Mouse (Mus musculus): ENCODE measurements around the gene Add3. TPM values are rescaled to one million over a fixed set of nuclear protein-coding genes. Genes with fewer than 3 reads are reported as not detected.
A peak's percentile ranks its signal among the peaks of the same experiment; 100 is the strongest.

Gene Add3
- 10 to 100 TPM; 84.4 to 86.9 TPM for total RNA-seq (2021)
- long read RNA-seq, experiment 1, full-length matches to known transcripts, result 78 of 104 reads
- long read RNA-seq, experiment 1, partial matches to known transcripts, result 12 of 104 reads
- long read RNA-seq, experiment 1, other reads (novel, unspliced or antisense), result 14 of 104 reads
- long read RNA-seq, experiment 2, full-length matches to known transcripts, result 99 of 111 reads
- long read RNA-seq, experiment 2, partial matches to known transcripts, result 4 of 111 reads
- long read RNA-seq, experiment 2, other reads (novel, unspliced or antisense), result 8 of 111 reads

DNA sequence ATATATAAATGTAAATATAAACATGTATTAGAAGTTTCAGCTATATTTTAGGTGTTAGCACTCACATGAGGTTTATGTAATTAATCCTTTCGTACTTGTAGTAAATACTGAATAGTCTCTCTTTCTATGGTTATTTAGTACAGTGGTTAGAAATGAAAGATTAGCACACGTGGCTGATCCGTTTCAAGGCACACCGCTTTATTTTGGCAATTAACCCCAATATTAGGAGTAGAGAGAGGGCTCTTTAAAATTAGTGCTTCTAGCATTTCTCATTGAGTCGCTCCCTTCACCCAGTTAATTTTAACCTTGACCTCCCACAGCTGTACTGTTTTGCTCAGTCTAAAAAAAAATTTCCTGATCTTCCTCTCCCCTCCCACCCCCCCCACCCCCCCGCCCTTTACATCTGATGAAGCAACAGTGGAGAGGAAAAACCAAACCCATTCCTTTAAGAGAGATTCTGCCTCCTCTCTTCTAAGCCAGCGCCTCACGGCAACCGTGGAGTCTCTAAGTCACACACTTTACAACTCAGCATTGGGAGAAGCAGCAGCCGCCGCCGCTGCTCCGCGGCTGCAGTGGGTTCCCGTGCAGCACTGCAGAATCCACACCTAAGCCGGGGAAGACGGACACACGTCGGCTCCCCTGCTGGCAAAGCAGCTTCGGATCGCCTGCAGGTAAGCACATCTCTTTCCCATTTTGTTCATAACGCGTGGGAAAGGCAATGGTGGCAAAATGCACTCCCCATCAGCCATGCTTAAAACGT is at the start of gene Add3:
Gene Add3 (plus strand): TSS at position 400 of the 760 bp plus-strand sequence.
- peak; percentile 64 to 74 for DNase-seq (ENCODE audit: extremely low spot score in 1 of 2, low spot score in 2 of 2)
- intact Hi-C loops (cut with DNase I), result loop anchor here (2.0 to 5.0 kb wide), 7 partner anchors 33 to 133 kb away; partner anchors contain the start of gene Xpnpep1
- Histone ChIP-seq H3K27ac (peak within 1 kb of the TSS; percentile 94), H3K4me3 (peak within 1 kb of the TSS; percentile 83)
- TF ChIP-seq CTCF (IDR thresholded peaks at IDR 0.05), result no peak

GRCm38 (mm10) chr19:53090677-53091076 is 49.6 kb upstream of the Add3 start:
- Histone ChIP-seq H3K27ac (no peak overlapping the region), H3K4me3 (no peak overlapping the region)
- intact Hi-C loops (cut with DNase I), result no loop called here
- DNase-seq (ENCODE audit: extremely low spot score in 1 of 2, low spot score in 2 of 2), result no peak
- TF ChIP-seq CTCF (IDR thresholded peaks at IDR 0.05), result no peak

GRCm38 (mm10) chr19:53092251-53092650 is 48.0 kb upstream of the Add3 start:
- Histone ChIP-seq H3K4me3 (no peak overlapping the region), H3K27ac (no peak overlapping the region)
- no peak for DNase-seq (ENCODE audit: extremely low spot score in 1 of 2, low spot score in 2 of 2)
- intact Hi-C loops (cut with DNase I), result no loop called here
- TF ChIP-seq CTCF (IDR thresholded peaks at IDR 0.05), result no peak

DNA sequence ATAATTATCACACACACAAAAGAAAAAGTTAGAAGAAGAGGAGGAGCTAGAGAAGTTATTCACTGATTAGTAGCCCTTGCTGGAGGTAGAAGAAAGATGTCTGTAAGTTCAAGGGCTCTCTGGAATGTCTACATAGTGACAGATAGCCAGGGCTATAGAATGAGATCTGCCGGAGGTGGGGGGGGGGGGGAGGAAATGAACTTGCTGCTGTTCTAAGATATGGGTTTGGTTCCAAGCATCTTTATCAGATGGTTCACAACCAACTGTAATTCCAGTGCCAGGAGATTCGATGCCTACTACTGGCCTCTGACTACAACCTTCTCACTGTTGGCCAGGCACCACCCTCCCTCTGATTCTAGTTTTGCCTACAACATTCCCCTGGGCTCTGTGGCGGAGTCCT is 46.9 kb upstream of the Add3 start:
- no peak for DNase-seq (ENCODE audit: extremely low spot score in 1 of 2, low spot score in 2 of 2)
- Histone ChIP-seq H3K4me3 (no peak overlapping the region), H3K27ac (no peak overlapping the region)
- TF ChIP-seq CTCF (IDR thresholded peaks at IDR 0.05), result no peak
- intact Hi-C loops (cut with DNase I), result no loop called here

- TF ChIP-seq CTCF (IDR thresholded peaks at IDR 0.05), result no peak
- H3K27ac ChIP-seq, result no peak overlapping the region
- intact Hi-C loops (cut with DNase I), result no loop called here
- no peak overlapping the region for H3K4me3 ChIP-seq
- DNase-seq (ENCODE audit: extremely low spot score in 1 of 2, low spot score in 2 of 2), result no peak
Observed at GRCm38 (mm10) chr19:53094684-53095083, 45.6 kb upstream of the Add3 start.

DNA sequence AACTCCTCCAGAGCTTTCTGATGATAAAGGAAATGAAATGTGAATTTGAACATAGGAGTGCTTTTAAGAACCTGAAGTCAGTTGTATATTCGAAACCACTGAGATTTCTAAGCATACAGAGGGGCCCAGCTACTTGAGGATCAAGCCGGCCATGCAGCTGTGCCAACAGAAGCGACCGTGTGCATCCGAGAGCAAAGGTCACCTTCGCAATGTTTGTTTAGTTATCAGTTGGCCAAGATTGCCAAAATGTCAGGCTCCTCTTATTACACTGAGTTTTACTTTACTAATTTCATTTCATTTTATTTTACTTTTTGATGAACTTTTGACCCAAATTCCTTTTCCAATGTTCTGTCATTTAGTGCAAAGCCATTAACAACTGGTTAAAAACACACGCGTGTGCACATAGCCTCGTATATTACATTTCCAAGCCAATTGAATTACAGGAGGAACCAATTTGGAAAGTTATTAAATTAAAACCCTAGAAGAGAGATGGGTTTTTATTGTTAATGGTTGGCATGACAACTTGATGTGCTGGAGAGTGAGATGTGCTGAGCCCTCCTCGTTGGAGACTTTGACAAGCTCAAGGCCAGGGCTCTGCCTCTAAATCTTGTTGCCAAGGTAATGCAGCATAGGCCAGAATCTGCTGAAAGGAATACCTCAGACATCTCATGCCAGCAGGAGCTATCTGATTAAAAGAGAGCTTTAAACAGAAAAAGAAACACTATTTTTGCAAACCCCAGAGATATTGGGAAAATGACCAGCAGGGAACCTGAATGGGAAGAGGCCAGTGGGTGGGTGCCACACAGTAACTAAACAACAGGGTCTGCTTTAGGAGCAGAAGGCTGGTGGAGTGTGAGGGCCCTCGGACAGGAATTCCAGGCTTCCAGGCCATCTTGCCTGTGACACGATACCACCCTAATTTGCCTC is 38.6 kb upstream of the Add3 start:
- intact Hi-C loops (cut with DNase I), result no loop called here
- no peak for TF ChIP-seq CTCF (IDR thresholded peaks at IDR 0.05)
- H3K27ac ChIP-seq, result no peak overlapping the region
- H3K4me3 ChIP-seq, result no peak overlapping the region
- DNase-seq (ENCODE audit: extremely low spot score in 1 of 2, low spot score in 2 of 2), result no peak

DNA sequence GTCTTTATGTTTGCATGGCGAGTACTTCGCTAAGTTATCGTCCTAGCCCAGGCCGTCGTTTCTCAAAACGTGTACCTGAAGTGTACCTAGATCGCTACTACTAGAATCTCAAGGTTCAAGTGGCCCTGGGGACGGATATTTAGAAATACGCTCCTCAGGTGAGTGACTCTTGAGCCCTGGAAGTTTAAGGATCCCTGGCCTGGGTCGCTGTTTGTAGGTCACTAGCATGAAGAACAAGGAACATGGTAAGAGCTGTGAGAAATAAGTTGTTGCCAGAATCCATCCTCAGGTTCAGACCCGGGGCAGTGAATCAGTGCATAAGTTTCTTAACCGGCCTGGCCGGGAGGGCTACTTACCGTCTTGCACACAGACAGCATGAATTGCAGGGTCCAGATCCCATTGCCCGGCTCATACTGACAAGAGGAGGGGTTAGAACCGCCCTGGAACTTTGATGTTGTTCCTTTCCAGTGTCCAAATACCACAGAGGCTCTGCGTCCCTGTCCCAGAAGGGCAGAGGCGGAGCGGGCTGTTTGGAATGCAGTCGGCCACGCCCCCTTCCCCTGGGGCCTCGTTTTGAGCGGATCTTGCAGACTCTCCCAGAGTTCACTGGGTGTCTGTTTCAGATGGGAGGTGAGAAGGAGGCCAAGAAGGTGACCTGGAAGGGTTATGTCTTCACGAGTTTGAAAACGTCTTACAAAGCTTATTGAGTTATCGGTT is 34.7 kb upstream of the Add3 start:
- peak in 1 of 2 experiments; percentile 14 for DNase-seq (ENCODE audit: extremely low spot score in 1 of 2, low spot score in 2 of 2)
- no peak overlapping the region for H3K4me3 ChIP-seq
- intact Hi-C loops (cut with DNase I), result loop anchor here (2.0 kb wide), 1 partner anchor 35 kb away; the partner anchor contains the start of gene Add3
- H3K27ac ChIP-seq, result no peak overlapping the region
- TF ChIP-seq CTCF (IDR thresholded peaks at IDR 0.05), result no peak

- intact Hi-C loops (cut with DNase I), result loop anchor here (2.0 kb wide), 1 partner anchor 34 kb away; the partner anchor contains the start of gene Add3
- Histone ChIP-seq H3K4me3 (no peak overlapping the region), H3K27ac (peak overlapping the region; percentile 24; the same call in 1 of the 2 replicates)
- peak; percentile 42 for TF ChIP-seq CTCF (IDR thresholded peaks at IDR 0.05)
- peak in 1 of 2 experiments; percentile 42 for DNase-seq (ENCODE audit: extremely low spot score in 1 of 2, low spot score in 2 of 2)
Observed at GRCm38 (mm10) chr19:53106952-53107351, 33.3 kb upstream of the Add3 start.

- intact Hi-C loops (cut with DNase I), result loop anchor here (2.0 kb wide), 1 partner anchor 33 kb away; the partner anchor contains the start of gene Add3
- peak overlapping the region; percentile 24; the same call in 1 of the 2 replicates for H3K27ac ChIP-seq
- TF ChIP-seq CTCF (IDR thresholded peaks at IDR 0.05), result no peak
- no peak overlapping the region for H3K4me3 ChIP-seq
- DNase-seq (ENCODE audit: extremely low spot score in 1 of 2, low spot score in 2 of 2), result no peak
Observed at GRCm38 (mm10) chr19:53107361-53108247, 32.6 kb upstream of the Add3 start.

DNA sequence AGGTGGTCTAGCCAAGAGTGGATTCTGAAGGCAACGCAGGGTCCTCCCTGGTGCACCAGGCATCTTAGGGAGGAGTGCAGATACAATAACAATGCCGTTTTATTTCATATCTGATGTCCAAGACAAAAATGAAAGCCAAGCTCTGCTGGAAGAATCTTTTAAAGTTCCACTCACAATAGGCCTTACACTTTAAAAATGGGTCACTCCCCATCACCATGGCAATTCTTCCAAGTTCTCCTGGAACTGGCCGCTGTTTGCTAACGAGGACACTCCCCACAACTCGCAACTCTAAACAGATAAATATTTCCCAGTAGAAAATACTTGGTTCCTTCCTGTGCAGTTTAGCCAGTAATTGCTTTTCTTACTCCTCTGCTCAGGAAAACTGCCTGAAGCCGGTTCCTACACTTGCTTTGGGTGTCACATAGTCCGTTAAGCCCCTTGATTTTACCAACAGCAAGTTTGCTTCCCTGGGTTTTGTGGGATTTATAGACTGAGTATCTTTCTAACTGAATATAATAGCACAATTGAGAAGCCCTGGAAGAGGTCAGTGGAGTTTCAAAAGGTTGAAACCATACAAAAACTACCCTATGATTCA is 28.1 kb upstream of the Add3 start:
- intact Hi-C loops (cut with DNase I), result no loop called here
- DNase-seq (ENCODE audit: extremely low spot score in 1 of 2, low spot score in 2 of 2), result peak in 1 of 2 experiments; percentile 11
- H3K4me3 ChIP-seq, result no peak overlapping the region
- no peak for TF ChIP-seq CTCF (IDR thresholded peaks at IDR 0.05)
- H3K27ac ChIP-seq, result peak overlapping the region; percentile 82

Measured in left cerebral cortex, adult 2 months (tissue).